Mouse (Mus musculus) neural tube, embryonic 15.5 days (tissue): Measurements from ENCODE around the gene 4930539E08Rik. TPM values are rescaled to one million over a fixed set of nuclear protein-coding genes. Genes with fewer than 3 reads are reported as not detected.

Experiments
- polyA plus RNA-seq: library from polyadenylated mRNA; unstranded; fragments of >200 nt; fragmentation: Nextera tagmentation; extraction: Ambion mirVana; gene quantifications from 2 replicates; pipeline ENCODE4 v1.2.1, GENCODE M21; 2015

4930539E08Rik gene
- polyA plus RNA-seq, 1 experiment from 2014 or later = 1.1 TPM

Other genes starting within 250 kb of the 4930539E08Rik start
- 0.88 and 1.0 TPM in 2 replicates for gene Slc26a8, start 225.1 kb downstream of the 4930539E08Rik start, polyA plus RNA-seq
- 25.2 and 31.0 TPM in 2 replicates for gene Mapk14, start 224.0 kb downstream of the 4930539E08Rik start, polyA plus RNA-seq
- 2.7 and 3.0 TPM in 2 replicates for gene AC170998.1, start 189.2 kb downstream of the 4930539E08Rik start, polyA plus RNA-seq
- 1.2 and 13.6 TPM in 2 replicates for gene Mapk13, start 146.0 kb downstream of the 4930539E08Rik start, polyA plus RNA-seq
- 7.0 and 10.9 TPM in 2 replicates for gene Brpf3, start 114.2 kb downstream of the 4930539E08Rik start, polyA plus RNA-seq
- 0.06 and 0.15 TPM in 2 replicates for gene Pnpla1, start 56.9 kb downstream of the 4930539E08Rik start, polyA plus RNA-seq
- 0.24 TPM in 1 of 2 replicates, not detected in the other for gene Pxt1, start 28.5 kb upstream of the 4930539E08Rik start, polyA plus RNA-seq
- 78.9 and 81.3 TPM in 2 replicates for gene Kctd20, start 36.6 kb upstream of the 4930539E08Rik start, polyA plus RNA-seq
- gene Stk38, start 92.7 kb upstream of the 4930539E08Rik start, polyA plus RNA-seq = 81.2 and 82.1 TPM in 2 replicates
- gene Srsf3, start 117.3 kb upstream of the 4930539E08Rik start, polyA plus RNA-seq = 403 and 429 TPM in 2 replicates
- 99.0 and 99.7 TPM in 2 replicates for gene Cdkn1a, start 175.7 kb upstream of the 4930539E08Rik start, polyA plus RNA-seq
- 0.15 and 3.7 TPM in 2 replicates for gene Rab44, start 198.8 kb upstream of the 4930539E08Rik start, polyA plus RNA-seq